Mouse (Mus musculus) myocyte (in vitro differentiated cells): ENCODE data around the gene Tas2r143. TPM values are rescaled to one million over a fixed set of nuclear protein-coding genes. Genes with fewer than 3 reads are reported as not detected.

Experiments
- H3K27me3 ChIP-seq: one replicate; pipeline ENCODE4 v1.6.1; 2011; ENCODE audit not compliant: control insufficient read depth, insufficient read depth, insufficient read length
- H3K36me3 ChIP-seq: one replicate; pipeline ENCODE4 v1.6.1; 2011; ENCODE audit not compliant: control insufficient read depth, insufficient read depth
- H3K4me2 ChIP-seq: one replicate; pipeline ENCODE4 v1.6.1; 2011; ENCODE audit warnings: low read depth, control low read depth
- H3K4me3 ChIP-seq: one replicate; pipeline ENCODE4 v1.5.1; 2011; ENCODE audit warnings: mild to moderate bottlenecking, control low read depth, moderate library complexity
- H3K79me2 ChIP-seq: one replicate; pipeline ENCODE4 v1.6.1; 2011; ENCODE audit not compliant: control insufficient read depth, insufficient read depth
- H3ac ChIP-seq: one replicate; pipeline ENCODE4 v1.6.1; 2011; ENCODE audit not compliant: control insufficient read depth, insufficient read length
- CEBPB ChIP-seq: IDR thresholded peaks from 2 replicates; pipeline ENCODE4 v1.6.1; 2011; ENCODE audit warnings: mild to moderate bottlenecking, moderate library complexity; ENCODE audit not compliant: poor library complexity, insufficient read depth, severe bottlenecking
- E2F4 ChIP-seq: IDR thresholded peaks from one replicate; pipeline ENCODE4 v1.6.1; 2011; ENCODE audit warnings: mild to moderate bottlenecking, control low read depth, moderate library complexity; ENCODE audit not compliant: insufficient read depth
- MAX ChIP-seq: IDR thresholded peaks from one replicate; pipeline ENCODE4 v1.6.1; 2011; ENCODE audit warnings: low read depth, mild to moderate bottlenecking, control low read depth
- MYOD1 ChIP-seq, 3 experiments: IDR thresholded peaks; one replicate each; pipeline ENCODE4 v1.6.1; 2011; ENCODE audit warnings: control low read depth in 2 of 3, low read depth in 2 of 3, mild to moderate bottlenecking in 2 of 3, moderate library complexity in 1 of 3; ENCODE audit not compliant: insufficient read length in 2 of 3, control insufficient read depth in 1 of 3
- MYOG ChIP-seq, 3 experiments: IDR thresholded peaks; one replicate each; pipeline ENCODE4 v1.6.1; 2011; ENCODE audit warnings: control low read depth in 2 of 3, low read depth in 2 of 3, mild to moderate bottlenecking in 2 of 3; ENCODE audit not compliant: insufficient read length in 2 of 3, control insufficient read depth in 1 of 3, insufficient read depth in 1 of 3
- POLR2A ChIP-seq: IDR thresholded peaks from one replicate; pipeline ENCODE4 v1.6.1; 2011; ENCODE audit warnings: low read depth, mild to moderate bottlenecking, control low read depth, moderate library complexity; ENCODE audit not compliant: insufficient read length
- POLR2AphosphoS2 ChIP-seq: IDR thresholded peaks from one replicate; pipeline ENCODE4 v1.6.1; 2011; ENCODE audit warnings: low read depth, control low read depth; ENCODE audit not compliant: insufficient read length
- REST ChIP-seq: IDR thresholded peaks from one replicate; pipeline ENCODE4 v1.6.1; 2011; ENCODE audit warnings: mild to moderate bottlenecking, control low read depth, moderate library complexity; ENCODE audit not compliant: insufficient read depth, insufficient read length
- SRF ChIP-seq: IDR thresholded peaks from one replicate; pipeline ENCODE4 v1.6.1; 2011; ENCODE audit warnings: low read depth; ENCODE audit not compliant: control insufficient read depth, insufficient read length
- TCF12 ChIP-seq: IDR thresholded peaks from one replicate; pipeline ENCODE4 v1.6.1; 2011; ENCODE audit warnings: mild to moderate bottlenecking, control low read depth; ENCODE audit not compliant: poor library complexity, insufficient read depth, severe bottlenecking
- TCF3 ChIP-seq: IDR thresholded peaks from one replicate; pipeline ENCODE4 v1.6.1; 2011; ENCODE audit warnings: low read depth, control low read depth; ENCODE audit not compliant: insufficient read length
- USF1 ChIP-seq: IDR thresholded peaks from one replicate; pipeline ENCODE4 v1.6.1; 2011; ENCODE audit warnings: low read depth, mild to moderate bottlenecking, control low read depth, moderate library complexity
- polyA plus RNA-seq: library from polyadenylated mRNA; unstranded; fragments of >200 nt; fragmentation: generic; extraction: Trizol; gene quantifications from one replicate; pipeline ENCODE4 v1.2.1, GENCODE M21; 2012; ENCODE audit warnings: missing spikeins

Gene Tas2r143
- polyA plus RNA-seq, 1 experiment: not detected

- no peak overlapping the region for H3ac ChIP-seq
- no peak overlapping the region for H3K4me2 ChIP-seq
- no peak overlapping the region for H3K4me3 ChIP-seq
- H3K79me2 ChIP-seq: no peaks in the 10 kb centered on the region
- TF ChIP-seq TCF12: no peak
- no peak for TF ChIP-seq MAX
- peak; percentile 67 for TF ChIP-seq POLR2AphosphoS2
- TF ChIP-seq USF1: no peak
- TF ChIP-seq REST: no peak
- TF ChIP-seq TCF3: no peak
- no peak for TF ChIP-seq MYOG (IDR thresholded peaks at IDR 0.05; ENCODE audit: control insufficient read depth in 1 of 3, insufficient read depth in 1 of 3, insufficient read length in 2 of 3, low read depth in 2 of 3)
- no peak for TF ChIP-seq SRF
- TF ChIP-seq MYOD1 (IDR thresholded peaks at IDR 0.05; ENCODE audit: control insufficient read depth in 1 of 3, insufficient read length in 2 of 3, low read depth in 2 of 3): no peak
- TF ChIP-seq POLR2A: peak; percentile 28
- H3K27me3 ChIP-seq: no peaks in the 10 kb centered on the region
- H3K36me3 ChIP-seq: peaks cover 13% of the 10 kb centered on the region
Measured at GRCm38 (mm10) chr6:42364607-42365006, 35.4 kb upstream of the Tas2r143 start.

GRCm38 (mm10) chr6:42365215-42365614, 34.8 kb upstream of the Tas2r143 start:
- Histone ChIP-seq H3K27me3 (no peaks in the 10 kb centered on the region), H3K79me2 (no peaks in the 10 kb centered on the region), H3ac (no peak overlapping the region), H3K36me3 (peaks cover 6% of the 10 kb centered on the region), H3K4me2 (no peak overlapping the region), H3K4me3 (no peak overlapping the region)
- TF ChIP-seq POLR2AphosphoS2: peak; percentile 11
- TF ChIP-seq CEBPB: no peak

GRCm38 (mm10) chr6:42369870-42370269, 30.2 kb upstream of the Tas2r143 start:
- H3K36me3 ChIP-seq: no peaks in the 10 kb centered on the region
- no peak overlapping the region for H3K4me3 ChIP-seq
- H3ac ChIP-seq: no peak overlapping the region
- H3K4me2 ChIP-seq: no peak overlapping the region
- no peaks in the 10 kb centered on the region for H3K27me3 ChIP-seq
- no peaks in the 10 kb centered on the region for H3K79me2 ChIP-seq
- TF ChIP-seq REST (no peak), MAX (no peak), MYOG (IDR thresholded peaks at IDR 0.05; ENCODE audit: control insufficient read depth in 1 of 3, insufficient read depth in 1 of 3, insufficient read length in 2 of 3, low read depth in 2 of 3) (no peak), POLR2A (no peak), TCF3 (no peak), MYOD1 (IDR thresholded peaks at IDR 0.05; ENCODE audit: control insufficient read depth in 1 of 3, insufficient read length in 2 of 3, low read depth in 2 of 3) (no peak), USF1 (no peak), POLR2AphosphoS2 (no peak), E2F4 (no peak), CEBPB (no peak), SRF (no peak), TCF12 (no peak)

GRCm38 (mm10) chr6:42370630-42371363, 29.2 kb upstream of the Tas2r143 start:
- no peaks in the 10 kb centered on the region for H3K27me3 ChIP-seq
- TF ChIP-seq TCF12 (no peak), MAX (no peak), MYOD1 (IDR thresholded peaks at IDR 0.05; ENCODE audit: control insufficient read depth in 1 of 3, insufficient read length in 2 of 3, low read depth in 2 of 3) (no peak), POLR2A (no peak), CEBPB (no peak), USF1 (no peak), TCF3 (no peak), POLR2AphosphoS2 (no peak), SRF (no peak), MYOG (IDR thresholded peaks at IDR 0.05; ENCODE audit: control insufficient read depth in 1 of 3, insufficient read depth in 1 of 3, insufficient read length in 2 of 3, low read depth in 2 of 3) (no peak), REST (no peak), E2F4 (no peak)
- no peaks in the 10 kb centered on the region for H3K79me2 ChIP-seq

GRCm38 (mm10) chr6:42372001-42372400, 28.0 kb upstream of the Tas2r143 start:
- Histone ChIP-seq H3K79me2 (no peaks in the 10 kb centered on the region), H3K4me2 (peak overlapping the region; percentile 83), H3K27me3 (no peaks in the 10 kb centered on the region), H3K36me3 (no peaks in the 10 kb centered on the region), H3K4me3 (peak overlapping the region; percentile 22), H3ac (no peak overlapping the region)
- no peak for TF ChIP-seq E2F4
- no peak for TF ChIP-seq MYOD1 (IDR thresholded peaks at IDR 0.05; ENCODE audit: control insufficient read depth in 1 of 3, insufficient read length in 2 of 3, low read depth in 2 of 3)
- no peak for TF ChIP-seq POLR2A
- TF ChIP-seq TCF12: no peak
- no peak for TF ChIP-seq REST

More at GRCm38 (mm10) chr6:42370630-42371363, 29.2 kb upstream of the Tas2r143 start:
- H3K4me3 ChIP-seq: no peak overlapping the region
- no peak overlapping the region for H3ac ChIP-seq
- no peak overlapping the region for H3K4me2 ChIP-seq
- no peaks in the 10 kb centered on the region for H3K36me3 ChIP-seq
